9 mouse cellular contexts compared by ENCODE assay signal in the genomic region with DNA sequence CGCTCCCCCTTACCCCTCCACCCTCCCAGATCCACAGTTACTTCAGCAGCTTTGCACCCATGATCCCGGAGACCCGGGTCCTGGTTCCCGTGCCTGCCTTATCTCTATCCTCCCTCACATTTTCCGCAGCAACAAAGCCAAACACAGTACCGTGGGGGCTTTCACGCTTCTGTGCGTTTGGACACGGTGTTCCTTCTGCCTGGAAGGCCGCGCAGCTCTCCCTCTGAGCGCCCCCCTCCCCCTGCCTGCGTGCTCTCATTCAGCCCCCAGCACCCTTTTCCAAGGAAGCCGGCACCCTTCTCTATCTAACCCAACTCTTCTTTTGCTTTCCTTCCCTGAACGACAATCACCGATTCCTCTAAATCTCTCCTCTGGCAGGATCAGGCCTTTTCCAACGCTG. TPM values are rescaled to one million over a fixed set of nuclear protein-coding genes. Genes with fewer than 3 reads are reported as not detected.
A peak's percentile ranks its signal among the peaks of the same experiment; 100 is the strongest.
DNase-seq lines count a peak whose midpoint lies in the region; ATAC-seq and TF ChIP-seq lines count a peak whose summit lies in the region.
"Had no signal": no experiment of that assay in that cellular context is flagged by ENCODE, and none has a peak within 500 bp of the region (broad histone marks: within the 10 kb centered on the region; RNA-seq: fewer than 3 reads in every experiment).

No protein-coding gene starts in this region.

- peak overlapping the region; percentile 80 to 86 for H3K4me3 ChIP-seq in ES-E14 (ENCODE audit: insufficient read depth in 1 of 2, low read depth in 1 of 2, low read length in 2 of 2, poor library complexity in 1 of 2, severe bottlenecking in 1 of 2)
- peak overlapping the region; percentile 75 for H3K4me3 ChIP-seq in forebrain, embryonic 11.5 days (ENCODE audit: low read depth, low read length)
- H3K4me3 ChIP-seq in hindbrain, postnatal 0 days (ENCODE audit: low read length), result peak overlapping the region; percentile 89
- H3K4me3 ChIP-seq in limb, embryonic 12.5 days (replicated peaks), result peak overlapping the region; percentile 78
- H3K4me3 ChIP-seq in neural tube, embryonic 13.5 days, result peak overlapping the region; percentile 85

- H3K4me2 ChIP-seq in forebrain, embryonic 11.5 days (ENCODE audit: low read depth, low read length, severe bottlenecking), result peak overlapping the region; percentile 93
- peak overlapping the region; percentile 87 for H3K4me2 ChIP-seq in hindbrain, postnatal 0 days (ENCODE audit: low read depth, low read length)
- H3K4me2 ChIP-seq in limb, embryonic 12.5 days, result peak overlapping the region; percentile 94
- peak overlapping the region; percentile 86 for H3K4me2 ChIP-seq in neural tube, embryonic 13.5 days

- H3K9ac ChIP-seq in ES-E14 (ENCODE audit: insufficient read depth, low read depth, low read length, poor library complexity, severe bottlenecking), result peak overlapping the region; percentile 33
- H3K9ac ChIP-seq in forebrain, embryonic 11.5 days (ENCODE audit: low read length), result peak overlapping the region; percentile 37
- peak overlapping the region; percentile 77 for H3K9ac ChIP-seq in hindbrain, postnatal 0 days (replicated peaks; ENCODE audit: low read length)
- H3K9ac ChIP-seq in limb, embryonic 12.5 days (replicated peaks), result peak overlapping the region; percentile 76
- peak overlapping the region; percentile 94 for H3K9ac ChIP-seq in neural tube, embryonic 13.5 days

- peak; percentile 40 for ATAC-seq in forebrain, embryonic 11.5 days (replicated peaks; ENCODE audit: low FRiP score)
- peak; percentile 52 for ATAC-seq in hindbrain, postnatal 0 days
- ATAC-seq in limb, embryonic 12.5 days (ENCODE audit: insufficient number of reproducible peaks, insufficient read depth, low FRiP score, low TSS enrichment, low read depth), result 0 out of 2 replicates have a peak, but pooled peaks have one; percentile 7
- ATAC-seq in neural tube, embryonic 13.5 days (ENCODE audit: low read depth), result peak; percentile 62

- DNase-seq in embryo, embryonic 11 days, result peak; percentile 51
- DNase-seq in embryo, embryonic 10.5 days (ENCODE audit: low spot score), result no peak
- no peak for DNase-seq in ES-E14 (ENCODE audit: low read depth, low spot score)
- peak; percentile 68 for DNase-seq in forebrain, embryonic 11.5 days (ENCODE audit: low spot score)
- DNase-seq in hindbrain, postnatal 0 days (ENCODE audit: low spot score), result peak; percentile 57
- DNase-seq in yolk sac, embryonic 10.5 days (ENCODE audit: low spot score), result peak; percentile 42

- TF ChIP-seq CTCF in hindbrain, postnatal 0 days (IDR thresholded peaks at IDR 0.05; ENCODE audit: low read depth), result no peak

- in situ Hi-C loops in ES-E14 (cut with MboI; ENCODE audit: low sequenced_read_pairs in 2 of 2, unreplicated experiment in 2 of 2), result no loop called here

- peaks cover 0 to 13% of the 10 kb centered on the region in 2 experiments; a peak in 2 of 4 replicates for H3K4me1 ChIP-seq in ES-E14 (ENCODE audit: control insufficient read depth in 2 of 2, insufficient read depth in 2 of 2, low read length in 2 of 2, poor library complexity in 1 of 2)
- peaks cover 5% of the 10 kb centered on the region for H3K4me1 ChIP-seq in forebrain, embryonic 11.5 days (replicated peaks; ENCODE audit: control insufficient read depth, insufficient read depth, low read length)
- 0 out of 2 replicates have a peak, but pooled peaks cover 10% of the 10 kb centered on the region for H3K4me1 ChIP-seq in hindbrain, postnatal 0 days (ENCODE audit: insufficient read depth, low read length)
- H3K4me1 ChIP-seq in limb, embryonic 12.5 days (replicated peaks), result peaks cover 32% of the 10 kb centered on the region
- peaks cover 37% of the 10 kb centered on the region for H3K4me1 ChIP-seq in neural tube, embryonic 13.5 days (replicated peaks)

- H3K27ac ChIP-seq in ES-E14 (ENCODE audit: insufficient read depth, low read depth, low read length, poor library complexity, severe bottlenecking), result no peak overlapping the region
- no peak overlapping the region for H3K27ac ChIP-seq in forebrain, embryonic 11.5 days (ENCODE audit: low read depth, low read length)
- peak overlapping the region; percentile 83 for H3K27ac ChIP-seq in hindbrain, postnatal 0 days
- H3K27ac ChIP-seq in limb, embryonic 12.5 days, result 0 out of 2 replicates have a peak overlapping the region, but pooled peaks have one; percentile 35
- H3K27ac ChIP-seq in neural tube, embryonic 13.5 days (replicated peaks), result peak overlapping the region; percentile 76

- H3K27me3 ChIP-seq in forebrain, embryonic 11.5 days (ENCODE audit: control insufficient read depth, insufficient read depth, low read length), result no peaks in the 10 kb centered on the region
- no peaks in the 10 kb centered on the region for H3K27me3 ChIP-seq in hindbrain, postnatal 0 days (ENCODE audit: insufficient read depth, low read length)
- H3K27me3 ChIP-seq in limb, embryonic 12.5 days, result no peaks in the 10 kb centered on the region
- no peaks in the 10 kb centered on the region for H3K27me3 ChIP-seq in neural tube, embryonic 13.5 days

- WGBS in forebrain, embryonic 11.5 days, result 1% methylated on average over 17 of the region's 17 CpGs
- WGBS in hindbrain, postnatal 0 days, result under 1% methylated on average over 17 of the region's 17 CpGs
- WGBS in limb, embryonic 12.5 days, result 1% methylated on average over 17 of the region's 17 CpGs
- WGBS in neural tube, embryonic 13.5 days, result under 1% methylated on average over 17 of the region's 17 CpGs

- H3K36me3 ChIP-seq in ES-E14 (ENCODE audit: control insufficient read depth, insufficient read depth, low read length, poor library complexity, severe bottlenecking), result no peaks in the 10 kb centered on the region
- no peaks in the 10 kb centered on the region for H3K36me3 ChIP-seq in forebrain, embryonic 11.5 days (ENCODE audit: control insufficient read depth, insufficient read depth, low read length)
- no peaks in the 10 kb centered on the region for H3K36me3 ChIP-seq in hindbrain, postnatal 0 days (ENCODE audit: insufficient read depth, low read length)
- no peaks in the 10 kb centered on the region for H3K36me3 ChIP-seq in limb, embryonic 12.5 days
- H3K36me3 ChIP-seq in neural tube, embryonic 13.5 days, result no peaks in the 10 kb centered on the region
- H3K36me3 ChIP-seq: G1E had no signal

- no peaks in the 10 kb centered on the region for H3K9me3 ChIP-seq in ES-E14 (ENCODE audit: control insufficient read depth, insufficient read depth, low read depth, low read length)
- H3K9me3 ChIP-seq in forebrain, embryonic 11.5 days (ENCODE audit: control insufficient read depth, low read length), result no peaks in the 10 kb centered on the region
- H3K9me3 ChIP-seq in hindbrain, postnatal 0 days (ENCODE audit: low read length), result no peaks in the 10 kb centered on the region
- no peaks in the 10 kb centered on the region for H3K9me3 ChIP-seq in limb, embryonic 12.5 days
- no peaks in the 10 kb centered on the region for H3K9me3 ChIP-seq in neural tube, embryonic 13.5 days

TF ChIP-seq in ES-E14, 5 proteins besides CTCF, POLR2A, EP300 and RAD21:
- TF ChIP-seq HCFC1 (IDR thresholded peaks at IDR 0.05; ENCODE audit: borderline replicate concordance, insufficient read depth, low read length), result no peak
- TF ChIP-seq ZC3H11A (IDR thresholded peaks at IDR 0.05; ENCODE audit: borderline replicate concordance, low read depth, low read length), result no peak
- no peak for TF ChIP-seq CHD2 (IDR thresholded peaks at IDR 0.05; ENCODE audit: low read depth, low read length)
- no peak for TF ChIP-seq MAFK (IDR thresholded peaks at IDR 0.05; ENCODE audit: insufficient read depth, low read depth, low read length)
- TF ChIP-seq ZNF384 (IDR thresholded peaks at IDR 0.05; ENCODE audit: low read depth, low read length), result no peak

RNA-seq across cellular contexts. Expression of a gene that starts 0.5 kb away (rescaled TPM):
- total RNA-seq in ES-E14 (2012; rRNA removed), result 1.6 and 2.2 TPM in 2 replicates
- polyA plus RNA-seq in forebrain, embryonic 11.5 days (2014; fragmentation: Nextera tagmentation; extraction: Ambion mirVana), result 11.8 and 13.9 TPM in 2 replicates
- 27.4 and 27.5 TPM in 2 replicates for total RNA-seq in hindbrain, postnatal 0 days (2014; rRNA removed)
- polyA plus RNA-seq in hindbrain, postnatal 0 days (2015; fragmentation: Nextera tagmentation; extraction: Ambion mirVana), result 21.1 and 21.8 TPM in 2 replicates
- polyA plus RNA-seq in limb, embryonic 12.5 days (2016; fragmentation: Nextera tagmentation; extraction: Ambion mirVana), result 13.2 and 14.1 TPM in 2 replicates
- 20.9 and 22.0 TPM in 2 replicates for polyA plus RNA-seq in neural tube, embryonic 13.5 days (2015; fragmentation: Nextera tagmentation; extraction: Ambion mirVana)
- polyA plus RNA-seq: G1E had no signal

Comparison
In these comparisons a context has a peak if more than half of its experiments do, and no peak if none do; other contexts are left out.
1. DNase-seq: peak in embryo, embryonic 11 days (single experiment), forebrain, embryonic 11.5 days (single experiment), hindbrain, postnatal 0 days (single experiment) and yolk sac, embryonic 10.5 days (single experiment); none in embryo, embryonic 10.5 days (single experiment) and ES-E14 (single experiment).
2. H3K27ac ChIP-seq: peak in hindbrain, postnatal 0 days (single experiment), limb, embryonic 12.5 days (single experiment) and neural tube, embryonic 13.5 days (single experiment); none in ES-E14 (single experiment) and forebrain, embryonic 11.5 days (single experiment).
3. H3K9ac ChIP-seq: peak in every context shown above with its lines; median percentile 94 in neural tube, embryonic 13.5 days; 77 in hindbrain, postnatal 0 days; 76 in limb, embryonic 12.5 days; 37 in forebrain, embryonic 11.5 days; 33 in ES-E14.
4. ATAC-seq: peak in every context shown above with its lines; median percentile 62 in neural tube, embryonic 13.5 days; 52 in hindbrain, postnatal 0 days; 40 in forebrain, embryonic 11.5 days; 7 in limb, embryonic 12.5 days.
5. Peak in every context shown above with its lines, with median percentiles within 50 percentile points of each other: H3K4me3 ChIP-seq and H3K4me2 ChIP-seq.